Mouse (Mus musculus) embryonic facial prominence, embryonic 11.5 days (tissue): ENCODE measurements around the gene Cdc6. TPM values are rescaled to one million over a fixed set of nuclear protein-coding genes. Genes with fewer than 3 reads are reported as not detected.
A peak's percentile ranks its signal among the peaks of the same experiment; 100 is the strongest.

ENCODE experiments used
- ATAC-seq: fragments of 200-750 bp; cut with Nextera tagmentation; replicated peaks from 2 replicates; pipeline ENCODE4 v1.8.0; 2017; ENCODE audit warnings: low read depth; ENCODE audit not compliant: insufficient number of reproducible peaks, low FRiP score, low TSS enrichment
- DNase-seq: peaks from one replicate; pipeline ENCODE4 v3.0.0-alpha.2; 2015; ENCODE audit warnings: low spot score
- H3K27ac ChIP-seq: fragments of 300-500 bp; sonication (generic); replicated peaks from 2 replicates; pipeline ENCODE4 v1.5.1; 2014; ENCODE audit warnings: mild to moderate bottlenecking, low read depth, low read length, control low read depth
- H3K27me3 ChIP-seq: fragments of 300-500 bp; sonication (generic); 2 replicates; pipeline ENCODE4 v1.6.1; 2014; ENCODE audit warnings: mild to moderate bottlenecking, low read length, moderate library complexity, mixed read lengths; ENCODE audit not compliant: control insufficient read depth, insufficient read depth
- H3K36me3 ChIP-seq: fragments of 300-500 bp; sonication (generic); replicated peaks from 2 replicates; pipeline ENCODE4 v1.6.1; 2014; ENCODE audit warnings: low read depth, mild to moderate bottlenecking, low read length, moderate library complexity, mixed read lengths; ENCODE audit not compliant: control insufficient read depth, insufficient read depth
- H3K4me1 ChIP-seq: fragments of 300-500 bp; sonication (generic); 2 replicates; pipeline ENCODE4 v1.6.1; 2014; ENCODE audit warnings: low read length, mixed read lengths; ENCODE audit not compliant: control insufficient read depth, insufficient read depth
- H3K4me2 ChIP-seq: fragments of 300-500 bp; sonication (generic); 2 replicates; pipeline ENCODE4 v1.6.1; 2014; ENCODE audit warnings: low read depth, mild to moderate bottlenecking, control low read depth, low read length, moderate library complexity
- H3K4me3 ChIP-seq: fragments of 300-500 bp; sonication (generic); 2 replicates; pipeline ENCODE4 v1.5.1; 2014; ENCODE audit warnings: low read depth, low read length, control low read depth
- H3K9ac ChIP-seq: fragments of 300-500 bp; sonication (generic); replicated peaks from 2 replicates; pipeline ENCODE4 v1.6.1; 2014; ENCODE audit warnings: mild to moderate bottlenecking, control low read depth, low read length
- H3K9me3 ChIP-seq: fragments of 300-500 bp; sonication (generic); replicated peaks from 2 replicates; pipeline ENCODE4 v1.6.1; 2016; ENCODE audit warnings: mild to moderate bottlenecking, low read length, inconsistent platforms, mixed read lengths; ENCODE audit not compliant: control insufficient read depth
- WGBS: fragments of 180-500 bp; shearing (Covaris S2); extraction: QIAGEN DNeasy Blood & Tissue Kit; methylation state at CpG from one replicate; pipeline ENCODE4 v1.1.7; 2014; 5-methylcytosine and 5-hydroxymethylcytosine counted together
- polyA plus RNA-seq: library from polyadenylated mRNA; unstranded; fragments of >200 nt; fragmentation: Nextera tagmentation; extraction: Ambion mirVana; gene quantifications from 2 replicates; pipeline ENCODE4 v1.2.1, GENCODE M21; 2014

Gene Cdc6
- polyA plus RNA-seq, 1 experiment from 2014 or later, result 57.1 TPM

DNA sequence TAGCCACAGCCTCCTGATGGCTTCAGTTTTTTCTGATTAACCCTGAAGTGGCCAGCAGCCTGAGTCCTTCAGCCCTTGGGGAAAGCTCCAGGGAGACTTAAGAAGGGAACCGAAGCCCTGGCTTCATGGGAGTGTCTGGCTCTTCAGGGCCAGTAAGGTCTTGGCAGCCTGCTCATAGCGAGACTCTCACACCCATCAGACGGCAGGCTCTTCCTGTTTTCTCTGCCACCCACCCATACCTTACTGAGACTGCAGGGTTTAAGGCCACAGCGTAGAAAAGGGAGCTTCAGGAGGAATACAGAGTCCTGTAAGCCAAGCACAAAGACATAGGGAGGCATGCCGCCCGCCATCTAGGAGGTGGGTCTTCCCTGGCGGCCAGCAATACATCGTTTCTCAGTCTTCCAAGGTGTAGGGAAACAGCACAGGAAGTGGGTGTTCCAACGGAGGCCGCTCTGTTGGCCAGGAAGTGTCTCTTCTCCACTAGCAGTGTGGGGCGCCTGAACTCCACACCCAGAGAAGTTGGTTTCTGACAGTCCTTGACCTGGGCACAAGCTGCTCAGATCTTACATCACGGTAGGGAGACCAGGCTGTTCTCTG, 7.0 kb upstream of the Cdc6 start:
- H3K27me3 ChIP-seq, result no peaks in the 10 kb centered on the region
- no peak for ATAC-seq
- no peaks in the 10 kb centered on the region for H3K9me3 ChIP-seq
- H3K4me2 ChIP-seq, result no peak overlapping the region
- no peaks in the 10 kb centered on the region for H3K36me3 ChIP-seq
- H3K4me1 ChIP-seq, result peaks cover 9% of the 10 kb centered on the region
- DNase-seq, result no peak
- WGBS, result 87% methylated on average over 12 of the region's 12 CpGs
- no peak overlapping the region for H3K4me3 ChIP-seq
- H3K27ac ChIP-seq, result no peak overlapping the region
- no peak overlapping the region; the same call in 1 of the 2 replicates for H3K9ac ChIP-seq

- H3K4me1 ChIP-seq, result peaks cover 9% of the 10 kb centered on the region
- no peak for ATAC-seq
- DNase-seq, result peak; percentile 73
- 6% methylated on average over 10 of the region's 10 CpGs for WGBS
- no peak overlapping the region for H3K4me3 ChIP-seq
- H3K36me3 ChIP-seq, result no peaks in the 10 kb centered on the region
- peak overlapping the region; percentile 35 for H3K9ac ChIP-seq
- peak overlapping the region; percentile 66 for H3K27ac ChIP-seq
- H3K4me2 ChIP-seq, result no peak overlapping the region
- no peaks in the 10 kb centered on the region for H3K27me3 ChIP-seq
- H3K9me3 ChIP-seq, result no peaks in the 10 kb centered on the region
These were observed 4.9 kb upstream of the Cdc6 start for GRCm38 (mm10) chr11:98902621-98903245.

- DNase-seq, result no peak
- Histone ChIP-seq H3K4me2 (no peak overlapping the region), H3K27ac (peak overlapping the region; percentile 36; the same call in 1 of the 2 replicates), H3K9ac (no peak overlapping the region), H3K4me1 (peaks cover 12% of the 10 kb centered on the region), H3K9me3 (no peaks in the 10 kb centered on the region), H3K27me3 (no peaks in the 10 kb centered on the region), H3K4me3 (no peak overlapping the region), H3K36me3 (no peaks in the 10 kb centered on the region; the same call in 1 of the 2 replicates)
- no peak for ATAC-seq
- 91% methylated on average over 2 of the region's 2 CpGs for whole genome bisulfite sequencing
These were observed 3.0 kb upstream of the Cdc6 start for GRCm38 (mm10) chr11:98904577-98904976.

GRCm38 (mm10) chr11:98905033-98905432, 2.6 kb upstream of the Cdc6 start:
- Histone ChIP-seq H3K9ac (no peak overlapping the region), H3K9me3 (no peaks in the 10 kb centered on the region), H3K27ac (no peak overlapping the region), H3K4me1 (peaks cover 12% of the 10 kb centered on the region), H3K27me3 (no peaks in the 10 kb centered on the region), H3K4me3 (no peak overlapping the region), H3K4me2 (no peak overlapping the region), H3K36me3 (no peaks in the 10 kb centered on the region; the same call in 1 of the 2 replicates)
- DNase-seq (no peak), ATAC-seq (no peak)
- 80% methylated on average over 7 of the region's 7 CpGs for WGBS

DNA sequence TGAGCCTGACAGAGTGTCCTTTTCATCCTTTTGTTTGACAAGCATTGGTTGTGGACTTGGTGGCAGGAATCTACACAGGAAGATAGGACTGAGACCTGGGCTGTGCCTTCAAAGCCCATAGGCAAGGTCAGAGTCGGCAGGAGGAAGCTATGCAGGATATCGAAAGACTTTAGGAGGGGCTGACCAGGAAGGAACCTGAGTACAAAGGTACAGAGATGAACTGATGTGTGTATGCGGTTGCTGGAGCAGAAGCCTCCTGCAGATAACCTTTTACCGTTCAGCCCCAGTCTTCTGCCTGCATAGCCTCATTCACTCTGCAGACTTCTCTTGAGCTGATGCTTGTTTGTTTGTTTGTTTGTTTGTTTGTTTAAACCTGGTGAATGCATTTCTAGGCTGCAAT, 2.0 kb upstream of the Cdc6 start:
- H3K27ac ChIP-seq, result no peak overlapping the region
- WGBS, result 84% methylated on average over 4 of the region's 4 CpGs

GRCm38 (mm10) chr11:98907063-98907436, 551 bp upstream of the Cdc6 start:
- peaks cover 4% of the 10 kb centered on the region; the same call in 1 of the 2 replicates for H3K36me3 ChIP-seq
- H3K4me1 ChIP-seq, result peaks cover 12% of the 10 kb centered on the region
- 61% methylated on average over 5 of the region's 5 CpGs for WGBS
- ATAC-seq (0 out of 2 replicates have a peak, but pooled peaks have one; percentile 30), DNase-seq (no peak)
- no peaks in the 10 kb centered on the region for H3K9me3 ChIP-seq
- H3K27ac ChIP-seq, result no peak overlapping the region
- H3K4me3 ChIP-seq, result no peak overlapping the region
- no peak overlapping the region for H3K9ac ChIP-seq
- peak overlapping the region; percentile 73 for H3K4me2 ChIP-seq
- no peaks in the 10 kb centered on the region for H3K27me3 ChIP-seq

More for the DNA sequence above, 2.0 kb upstream of the Cdc6 start:
- Histone ChIP-seq H3K27me3 (no peaks in the 10 kb centered on the region), H3K36me3 (peaks cover 2% of the 10 kb centered on the region; the same call in 1 of the 2 replicates), H3K9me3 (no peaks in the 10 kb centered on the region), H3K4me1 (peaks cover 12% of the 10 kb centered on the region), H3K4me3 (no peak overlapping the region), H3K4me2 (no peak overlapping the region), H3K9ac (no peak overlapping the region)
- no peak for DNase-seq
- no peak for ATAC-seq

DNA sequence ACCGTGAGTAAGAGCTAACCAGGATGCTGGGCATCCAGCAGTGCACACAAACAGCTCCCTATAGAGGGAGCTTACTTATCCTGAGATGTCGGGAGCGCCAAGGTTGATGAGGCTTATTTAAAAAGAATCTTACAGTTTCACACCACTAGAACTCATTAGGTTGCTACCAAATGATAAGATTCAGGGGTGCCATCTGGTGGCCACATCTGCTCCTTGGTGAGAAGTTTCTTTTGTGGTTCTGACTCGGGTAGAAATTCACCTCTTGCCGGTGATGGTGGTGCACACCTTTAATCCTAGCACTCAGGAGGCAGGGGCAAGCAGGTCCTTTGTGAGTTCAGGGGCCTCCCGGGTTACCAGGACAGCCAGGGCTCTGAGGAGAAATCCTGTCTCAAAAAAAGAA, 2.1 kb downstream of the Cdc6 start:
- Histone ChIP-seq H3K4me2 (peak overlapping the region; percentile 8; the same call in 1 of the 2 replicates), H3K27ac (no peak overlapping the region), H3K9ac (no peak overlapping the region), H3K27me3 (no peaks in the 10 kb centered on the region), H3K4me3 (no peak overlapping the region), H3K36me3 (peaks cover 7% of the 10 kb centered on the region), H3K4me1 (peaks cover 3% of the 10 kb centered on the region; the same call in 1 of the 2 replicates), H3K9me3 (no peaks in the 10 kb centered on the region)
- 60% methylated on average over 6 of the region's 6 CpGs for WGBS
- peak; percentile 73 for DNase-seq
- no peak for ATAC-seq

DNA sequence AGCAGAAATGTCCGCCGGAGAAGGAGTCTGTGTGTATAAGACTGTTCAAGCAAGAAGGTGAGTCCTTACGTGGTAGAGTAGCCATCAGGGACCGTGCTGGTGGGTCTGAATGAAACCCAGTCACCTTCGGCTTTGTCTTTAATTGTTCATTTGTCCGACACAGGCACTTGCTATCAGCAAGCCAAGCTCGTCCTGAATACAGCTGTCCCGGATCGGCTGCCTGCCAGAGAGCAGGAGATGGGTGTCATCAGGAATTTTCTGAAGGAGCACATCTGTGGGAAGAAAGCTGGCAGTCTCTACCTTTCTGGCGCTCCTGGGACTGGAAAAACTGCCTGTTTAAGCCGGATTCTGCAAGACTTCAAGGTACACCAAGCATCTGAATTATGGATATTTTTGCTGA, 2.8 kb downstream of the Cdc6 start:
- WGBS, result 95% methylated on average over 11 of the region's 11 CpGs
- Histone ChIP-seq H3K4me3 (no peak overlapping the region), H3K27ac (no peak overlapping the region), H3K4me1 (peaks cover 3% of the 10 kb centered on the region; the same call in 1 of the 2 replicates), H3K36me3 (peaks cover 7% of the 10 kb centered on the region), H3K4me2 (no peak overlapping the region), H3K9ac (no peak overlapping the region), H3K27me3 (no peaks in the 10 kb centered on the region), H3K9me3 (no peaks in the 10 kb centered on the region)
- DNase-seq (no peak), ATAC-seq (no peak)
